Mouse (Mus musculus): ENCODE measurements around the gene Akap8.

GRCm38 (mm10) chr17:32295901-32296300 lies 25.1 kb downstream of the Akap8 start:
- TF ChIP-seq CTCF (IDR thresholded peaks at IDR 0.05; ENCODE audit: borderline replicate concordance, control insufficient read depth, extremely low read depth, insufficient read depth, low read length, poor library complexity) (no peak), POLR2A (IDR thresholded peaks at IDR 0.05; ENCODE audit: control insufficient read depth, extremely low read depth, insufficient read depth, low read length, poor library complexity) (no peak)
